9 mouse cellular contexts compared by ENCODE assay signal in genomic region chr5:77223043-77223975, GRCm38 (mm10). TPM values are rescaled to one million over a fixed set of nuclear protein-coding genes. Genes with fewer than 3 reads are reported as not detected.
A peak's percentile ranks its signal among the peaks of the same experiment; 100 is the strongest.
DNase-seq lines count a peak whose midpoint lies in the region; ATAC-seq and TF ChIP-seq lines count a peak whose summit lies in the region.
"Had no signal": no experiment of that assay in that cellular context is flagged by ENCODE, and none has a peak within 500 bp of the region (broad histone marks: within the 10 kb centered on the region; RNA-seq: fewer than 3 reads in every experiment).

No protein-coding gene starts in this region.

- TF ChIP-seq POLR2A in CH12.LX (IDR thresholded peaks at IDR 0.05; ENCODE audit: low read depth, low read length) = no peak

- H3K4me1 ChIP-seq in CH12.LX (ENCODE audit: control insufficient read depth in 1 of 2, insufficient read depth in 2 of 2) = no peaks in the 10 kb centered on the region
- H3K4me1 ChIP-seq: heart, embryonic 13.5 days had no signal

- peak; percentile 3 to 49 for DNase-seq in kidney, postnatal 36 days
- DNase-seq in kidney, adult 18-20 months = no peak
- peak; percentile 25 for DNase-seq in CH12.LX (ENCODE audit: extremely low read depth)
- DNase-seq in Patski (ENCODE audit: low read depth, low spot score) = no peak
- DNase-seq in right cerebral cortex, postnatal 25 days = no peak
- DNase-seq: left cerebral cortex, postnatal 4 days had no signal

- H3K4me3 ChIP-seq in CH12.LX (replicated peaks in 1 of 3; ENCODE audit: low read depth in 2 of 3, low read length in 2 of 3, poor library complexity in 1 of 3) = no peak overlapping the region
- H3K4me3 ChIP-seq: heart, embryonic 13.5 days had no signal

- dilution Hi-C loops in CH12.LX (cut with MboI; ENCODE audit: extremely low pct_ligation_motif_present, extremely low pct_unique_long_range_greater_than_20kb, low sequenced_read_pairs) = no loop called here

- TF ChIP-seq EP300 in CH12.LX (IDR thresholded peaks at IDR 0.05; ENCODE audit: low read length) = no peak

- H3K27ac ChIP-seq in CH12.LX (ENCODE audit: insufficient read depth, low read depth) = no peak overlapping the region
- H3K27ac ChIP-seq: heart, embryonic 13.5 days had no signal

- peak; percentile 31 for TF ChIP-seq RAD21 in CH12.LX (IDR thresholded peaks at IDR 0.05; ENCODE audit: low read depth, low read length)

- no peaks in the 10 kb centered on the region for H3K79me2 ChIP-seq in CH12.LX (replicated peaks; ENCODE audit: control insufficient read depth, extremely low read depth, insufficient read depth, poor library complexity, severe bottlenecking)

- no peaks in the 10 kb centered on the region for H3K36me3 ChIP-seq in CH12.LX (replicated peaks in 1 of 2; ENCODE audit: control insufficient read depth in 1 of 2, insufficient read depth in 1 of 2, low read length in 1 of 2)
- H3K36me3 ChIP-seq: heart, embryonic 13.5 days had no signal

- no peak overlapping the region for H3K9ac ChIP-seq in CH12.LX (ENCODE audit: insufficient read depth, low read depth)
- H3K9ac ChIP-seq: heart, embryonic 13.5 days had no signal

- in situ Hi-C loops in CH12.LX (cut with MboI; ENCODE audit: low pct_ligation_motif_present, low pct_unique_long_range_greater_than_20kb, low sequenced_read_pairs) (no loop called here), Patski (cut with MboI; ENCODE audit: low pct_unique_long_range_greater_than_20kb) (no loop called here)

- H3K9me3 ChIP-seq in CH12.LX (replicated peaks; ENCODE audit: low read length) = peaks cover 8% of the 10 kb centered on the region
- H3K9me3 ChIP-seq: heart, embryonic 13.5 days had no signal

- H3K27me3 ChIP-seq in CH12.LX (replicated peaks) (no peaks in the 10 kb centered on the region), Patski (peaks cover 2% of the 10 kb centered on the region)
- H3K27me3 ChIP-seq: heart, embryonic 13.5 days had no signal

- no peak for ATAC-seq in Patski
- peak; percentile 35; the same call in 1 of the 2 replicates for ATAC-seq in megakaryocyte, adult 5-6 weeks (ENCODE audit: poor library complexity, severe bottlenecking)
- ATAC-seq in cerebellum, adult (ENCODE audit: insufficient number of reproducible peaks, low FRiP score, low TSS enrichment) = no peak

- CTCF ChIA-PET in Patski (lab: Charles Lee) = interaction anchor here (1.2 to 1.8 kb wide), 3 partner anchors 22 to 162 kb away, joined by 3 to 7 read pairs (median 3); no protein-coding TSS in a partner anchor

- POLR2A ChIA-PET in Patski (lab: Charles Lee) = no interaction called here

- no peak overlapping the region for H3K4me2 ChIP-seq in CH12.LX (ENCODE audit: insufficient read depth, low read depth, poor library complexity, severe bottlenecking)
- H3K4me2 ChIP-seq: heart, embryonic 13.5 days had no signal

- TF ChIP-seq CTCF in CH12.LX (conservative IDR thresholded peaks at IDR 0.05 in 1 of 2, IDR thresholded peaks at IDR 0.05 in 1 of 2; ENCODE audit: low read depth in 2 of 2, low read length in 2 of 2) = peak; percentile 60 to 64
- peak; percentile 70 for TF ChIP-seq CTCF in Patski (IDR thresholded peaks at IDR 0.05)

TF ChIP-seq in CH12.LX, 34 proteins besides CTCF, POLR2A, EP300 and RAD21:
- TF ChIP-seq MAX (IDR thresholded peaks at IDR 0.05; ENCODE audit: low read length) (no peak), PAX5 (IDR thresholded peaks at IDR 0.05; ENCODE audit: low read length) (no peak), TBP (conservative IDR thresholded peaks at IDR 0.05; ENCODE audit: low read depth, low read length) (no peak), SMC3 (IDR thresholded peaks at IDR 0.05; ENCODE audit: low read depth, low read length) (peak; percentile 55), USF2 (conservative IDR thresholded peaks at IDR 0.05; ENCODE audit: low read depth, low read length) (no peak), MYC (IDR thresholded peaks at IDR 0.05; ENCODE audit: low read depth, low read length) (peak; percentile 16; the same call in 1 of the 2 replicates), ZMIZ1 (IDR thresholded peaks at IDR 0.05; ENCODE audit: low read depth, low read length) (no peak), BHLHE40 (IDR thresholded peaks at IDR 0.05; ENCODE audit: low read depth, low read length) (no peak), E2F4 (IDR thresholded peaks at IDR 0.05; ENCODE audit: insufficient replicate concordance, low read depth, low read length) (no peak)
TF ChIP-seq in CH12.LX: peak in this region for 2.

RNA-seq across cellular contexts. Expression of gene Spink2, which starts 12.0 kb away (rescaled TPM):
- 0.42 and 0.55 TPM in 2 replicates for total RNA-seq in CH12.LX (2012; rRNA removed)
- total RNA-seq in CH12.LX (2014; rRNA removed) = not detected in 2 replicates
- 0.67 and 1.3 TPM in 2 replicates for polyA plus RNA-seq in CH12.LX (2012; ENCODE audit: insufficient read length, low read depth)
- polyA plus RNA-seq in Patski (2021) = not detected
- 2.2 and 4.9 TPM in 2 replicates for total RNA-seq in megakaryocyte, adult 5-6 weeks (2015)
- total RNA-seq in megakaryocyte, adult 5-6 weeks (2017) = 3.3 and 5.4 TPM in 2 replicates
- total RNA-seq: left cerebral cortex, postnatal 4 days had no signal

RNA-seq across cellular contexts. Expression of gene Rest, which starts 42.0 kb away (rescaled TPM):
- total RNA-seq in CH12.LX (2012; rRNA removed) = 15.4 and 15.9 TPM in 2 replicates
- total RNA-seq in CH12.LX (2014; rRNA removed) = 16.5 and 16.8 TPM in 2 replicates
- polyA plus RNA-seq in CH12.LX (2012; ENCODE audit: insufficient read length, low read depth) = 7.4 and 7.8 TPM in 2 replicates
- polyA plus RNA-seq in Patski (2021) = 25.7 TPM
- total RNA-seq in megakaryocyte, adult 5-6 weeks (2015) = 19.9 and 21.1 TPM in 2 replicates
- 31.5 and 37.9 TPM in 2 replicates for total RNA-seq in megakaryocyte, adult 5-6 weeks (2017)

Comparison
In these comparisons a context has a peak if more than half of its experiments do, and no peak if none do; other contexts are left out.
1. DNase-seq: peak in kidney, postnatal 36 days (2 of 2) and CH12.LX (single experiment); none in kidney, adult 18-20 months (single experiment), Patski (single experiment) and right cerebral cortex, postnatal 25 days (single experiment).